Mouse (Mus musculus) bone marrow, adult 2 months (tissue): Measurements from ENCODE around the gene Nbeal1. TPM values are rescaled to one million over a fixed set of nuclear protein-coding genes. Genes with fewer than 3 reads are reported as not detected.
"Not testable (repeated sequence)": the region's sequence is repeated elsewhere in the genome, so short reads cannot be mapped to it uniquely, and the experiment has no call there.

ENCODE experiments used
- H3K27ac ChIP-seq: fragments of 200-500 bp; 2 replicates; pipeline ENCODE4 v1.5.1; 2012; ENCODE audit warnings: low read depth, mild to moderate bottlenecking, control low read depth, inconsistent platforms, low read length; ENCODE audit not compliant: control insufficient read depth, poor library complexity, insufficient read depth
- H3K4me1 ChIP-seq: fragments of 200-500 bp; 2 replicates; pipeline ENCODE4 v1.6.1; 2011; ENCODE audit warnings: low read length; ENCODE audit not compliant: control insufficient read depth, insufficient read depth
- H3K4me3 ChIP-seq: fragments of 200-500 bp; replicated peaks from 2 replicates; pipeline ENCODE3; 2011; ENCODE audit warnings: mild to moderate bottlenecking, low read depth, low read length, control low read depth; ENCODE audit not compliant: control insufficient read depth
- CTCF ChIP-seq: fragments of 200-500 bp; IDR thresholded peaks from 2 replicates; pipeline ENCODE4 v1.5.1; 2011; ENCODE audit warnings: low read length, control low read depth; ENCODE audit not compliant: control insufficient read depth, insufficient read depth
- POLR2A ChIP-seq: fragments of 200-500 bp; IDR thresholded peaks from 2 replicates; pipeline ENCODE4 v1.6.1; 2011; ENCODE audit warnings: low read depth, mild to moderate bottlenecking, control low read depth, low read length, borderline replicate concordance; ENCODE audit not compliant: control insufficient read depth
- WGBS: fragments of 180-500 bp; shearing (Covaris S2); methylation state at CpG from one replicate; pipeline ENCODE4 v1.1.7; 2018; 5-methylcytosine and 5-hydroxymethylcytosine counted together
- polyA plus RNA-seq: library from polyadenylated mRNA; stranded (reverse); fragments of >200 nt; gene quantifications from 2 replicates; pipeline ENCODE4 v1.2.4, GENCODE M21; 2011; ENCODE audit warnings: low replicate concordance; ENCODE audit not compliant: missing spikeins, insufficient read depth, insufficient read length

Gene Nbeal1
- polyA plus RNA-seq, 1 experiment = 5.9 TPM

GRCm38 (mm10) chr1:60173119-60173518 is 7.3 kb upstream of the Nbeal1 start:
- Histone ChIP-seq H3K27ac (no peak overlapping the region), H3K4me1 (no peaks in the 10 kb centered on the region; the same call in 1 of the 2 replicates), H3K4me3 (no peak overlapping the region)
- 76% methylated on average over 3 of the region's 3 CpGs for WGBS
- TF ChIP-seq CTCF (no peak), POLR2A (no peak)

GRCm38 (mm10) chr1:60177814-60178213 is 2.6 kb upstream of the Nbeal1 start:
- WGBS = 85% methylated on average over 1 of the region's 1 CpGs
- H3K4me3 ChIP-seq, H3K27ac ChIP-seq, H3K4me1 ChIP-seq: not testable (repeated sequence)

GRCm38 (mm10) chr1:60179376-60179775 is 1.0 kb upstream of the Nbeal1 start:
- peaks cover 1% of the 10 kb centered on the region; the same call in 1 of the 2 replicates for H3K4me1 ChIP-seq
- WGBS = 25% methylated on average over 4 of the region's 4 CpGs
- TF ChIP-seq POLR2A (no peak), CTCF (no peak)
- H3K27ac ChIP-seq = no peak overlapping the region
- peak overlapping the region; percentile 35 for H3K4me3 ChIP-seq

- 1% methylated on average over 30 of the region's 30 CpGs for WGBS
- Histone ChIP-seq H3K27ac (peak overlapping the region; percentile 70), H3K4me1 (peaks cover 1% of the 10 kb centered on the region; the same call in 1 of the 2 replicates), H3K4me3 (peak overlapping the region; percentile 89)
- no peak for TF ChIP-seq POLR2A
- no peak for TF ChIP-seq CTCF
Measured at GRCm38 (mm10) chr1:60180784-60181221, 404 bp downstream of the Nbeal1 start.

GRCm38 (mm10) chr1:60188454-60188853 is 8.1 kb downstream of the Nbeal1 start:
- H3K4me1 ChIP-seq = no peaks in the 10 kb centered on the region
- H3K4me3 ChIP-seq = no peak overlapping the region
- no peak for TF ChIP-seq CTCF
- no peak for TF ChIP-seq POLR2A
- no peak overlapping the region for H3K27ac ChIP-seq

- TF ChIP-seq CTCF = no peak
- no peak for TF ChIP-seq POLR2A
- H3K4me1 ChIP-seq = no peaks in the 10 kb centered on the region
- H3K27ac ChIP-seq = no peak overlapping the region
- H3K4me3 ChIP-seq = no peak overlapping the region
- 84% methylated on average over 3 of the region's 3 CpGs for WGBS
Measured at GRCm38 (mm10) chr1:60196813-60197212, 16.4 kb downstream of the Nbeal1 start.

- Histone ChIP-seq H3K4me1 (no peaks in the 10 kb centered on the region), H3K27ac (no peak overlapping the region), H3K4me3 (no peak overlapping the region)
- 83% methylated on average over 4 of the region's 4 CpGs for WGBS
- TF ChIP-seq CTCF = no peak
- TF ChIP-seq POLR2A = no peak
Measured at GRCm38 (mm10) chr1:60199006-60199405, 18.6 kb downstream of the Nbeal1 start.

GRCm38 (mm10) chr1:60236261-60236660 is 55.9 kb downstream of the Nbeal1 start:
- 79% methylated on average over 4 of the region's 4 CpGs for WGBS
- H3K4me1 ChIP-seq = no peaks in the 10 kb centered on the region
- TF ChIP-seq POLR2A = no peak
- TF ChIP-seq CTCF = no peak
- no peak overlapping the region for H3K27ac ChIP-seq
- H3K4me3 ChIP-seq = no peak overlapping the region

- H3K4me3 ChIP-seq = no peak overlapping the region
- H3K27ac ChIP-seq = no peak overlapping the region
- TF ChIP-seq CTCF (no peak), POLR2A (no peak)
- H3K4me1 ChIP-seq = no peaks in the 10 kb centered on the region
Measured at GRCm38 (mm10) chr1:60240430-60240829, 60.0 kb downstream of the Nbeal1 start.
